Mouse (Mus musculus): Measurements from ENCODE around the gene Nell2. TPM values are rescaled to one million over a fixed set of nuclear protein-coding genes. Genes with fewer than 3 reads are reported as not detected.

Nell2 gene
- polyA plus RNA-seq, 1 experiment from 2014 or later: 0.91 TPM

DNA sequence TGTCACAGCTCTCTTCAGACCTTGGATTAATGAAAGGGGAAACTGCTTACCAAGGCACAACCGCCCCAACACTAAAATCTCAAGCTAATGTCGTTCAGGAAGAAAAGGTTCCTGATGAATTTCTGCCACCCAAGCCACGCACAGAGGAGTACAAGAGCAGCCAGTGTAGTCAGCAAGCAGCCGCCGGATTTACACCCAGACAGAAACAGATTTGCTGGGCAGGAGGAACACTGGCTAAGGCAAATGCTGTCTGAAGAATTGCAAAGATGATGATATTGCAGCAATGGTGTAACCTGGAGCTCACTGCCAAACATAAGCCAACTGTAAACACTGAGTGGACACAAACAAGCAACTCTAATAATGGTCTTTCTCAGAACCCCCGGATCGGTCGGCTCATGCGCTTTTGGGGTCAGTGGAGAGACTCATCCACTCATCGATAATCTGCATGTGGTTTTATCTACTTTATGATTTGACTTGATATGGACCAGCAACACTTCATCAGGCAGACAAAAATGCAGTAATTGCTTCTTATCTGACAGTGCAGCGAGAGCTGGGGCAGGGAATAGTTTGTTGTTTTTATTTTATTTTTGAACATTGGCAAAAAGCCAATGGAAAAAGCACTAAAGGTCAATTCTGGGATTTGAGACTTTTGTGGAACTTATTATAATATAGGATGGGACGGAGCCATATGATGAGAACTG, 389.5 kb downstream of the Nell2 start:
- no peaks in the 10 kb centered on the region for H3K27me3 ChIP-seq
- H3K9ac ChIP-seq: no peak overlapping the region
- H3K27ac ChIP-seq: no peak overlapping the region
- no peaks in the 10 kb centered on the region for H3K9me3 ChIP-seq (replicated peaks)
- WGBS: 51% methylated on average over 12 of the region's 12 CpGs
- H3K4me3 ChIP-seq: no peak overlapping the region
- H3K36me3 ChIP-seq: no peaks in the 10 kb centered on the region
- H3K4me1 ChIP-seq (replicated peaks): no peaks in the 10 kb centered on the region
- no peak overlapping the region for H3K4me2 ChIP-seq
- no peak for ATAC-seq (replicated peaks; ENCODE audit: insufficient number of reproducible peaks, insufficient read depth, low FRiP score, low read depth)

DNA sequence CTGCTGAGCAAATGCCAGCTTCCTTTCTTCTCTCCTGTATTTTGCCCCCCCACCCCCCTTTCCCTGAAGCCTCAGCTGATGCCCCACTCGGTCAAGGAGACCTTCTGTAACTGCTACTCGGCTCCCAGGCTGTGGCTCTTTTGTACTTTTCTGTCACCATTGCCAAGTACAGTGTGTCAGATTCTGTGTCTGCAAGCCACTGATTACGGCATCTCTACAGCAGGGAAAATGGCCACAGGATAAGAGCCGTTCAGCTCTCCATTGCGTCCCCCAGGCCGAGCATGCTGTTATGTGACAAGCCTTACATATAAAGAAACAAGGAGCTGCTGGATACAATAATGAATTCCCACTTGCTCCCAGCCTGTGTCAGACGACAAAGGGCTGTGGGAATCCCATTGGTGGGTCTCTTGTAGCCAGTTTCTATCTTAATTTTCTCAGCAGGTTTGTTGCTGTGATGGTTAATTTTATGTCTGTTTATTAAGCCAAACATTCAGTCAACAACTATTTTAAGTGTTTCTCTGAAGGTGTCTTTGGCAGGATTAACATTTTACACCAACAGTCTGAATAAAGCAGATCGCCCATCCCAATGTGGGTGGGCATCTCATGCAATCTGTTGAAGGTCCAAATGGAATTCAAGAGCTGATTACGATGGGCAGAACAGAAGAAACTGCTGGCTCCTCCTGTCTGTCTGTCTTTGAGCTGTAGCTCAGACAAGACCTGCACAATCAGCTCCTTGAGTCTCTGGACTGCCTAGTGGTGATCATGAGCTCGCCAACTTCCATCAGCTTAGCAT, 391.1 kb downstream of the Nell2 start:
- H3K27ac ChIP-seq: no peak overlapping the region
- H3K36me3 ChIP-seq: no peaks in the 10 kb centered on the region
- no peak overlapping the region for H3K4me3 ChIP-seq
- no peak overlapping the region for H3K9ac ChIP-seq
- no peak overlapping the region for H3K4me2 ChIP-seq
- no peak for ATAC-seq (replicated peaks; ENCODE audit: insufficient number of reproducible peaks, insufficient read depth, low FRiP score, low read depth)
- no peaks in the 10 kb centered on the region for H3K9me3 ChIP-seq (replicated peaks)
- no peaks in the 10 kb centered on the region for H3K4me1 ChIP-seq (replicated peaks)
- 66% methylated on average over 10 of the region's 10 CpGs for WGBS
- no peaks in the 10 kb centered on the region for H3K27me3 ChIP-seq

DNA sequence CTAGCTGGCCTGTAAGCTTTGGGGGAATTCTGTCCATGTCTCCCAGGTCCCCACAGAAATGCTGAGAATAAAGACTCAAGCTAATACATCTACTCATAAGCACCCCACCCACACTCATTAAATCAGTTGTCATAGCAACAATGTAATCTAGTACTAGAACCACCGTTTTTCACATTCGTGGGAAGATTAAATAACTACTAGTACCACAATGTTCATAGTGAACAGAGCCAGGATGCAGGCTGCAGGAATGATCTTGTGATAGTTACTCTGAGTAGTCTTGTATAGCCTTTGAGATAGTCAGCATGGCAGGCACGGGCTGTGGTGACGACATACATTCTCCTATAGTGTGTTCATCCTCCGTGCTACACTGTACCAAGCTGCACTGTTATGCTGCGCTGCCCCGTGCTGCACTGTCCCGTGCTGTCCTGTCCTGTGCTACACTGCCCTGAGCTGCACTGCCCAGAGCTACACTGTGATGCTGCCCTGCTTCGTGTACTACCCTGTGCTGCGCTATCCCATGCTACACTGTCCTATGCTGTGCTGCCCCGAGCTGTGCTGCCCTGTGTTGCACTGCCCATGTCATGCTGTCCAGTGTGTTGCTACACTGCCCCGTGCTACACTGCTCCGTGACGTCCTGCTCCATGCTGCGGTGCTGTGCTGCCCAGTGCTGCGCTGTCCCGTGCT, 392.3 kb downstream of the Nell2 start:
- ATAC-seq (replicated peaks; ENCODE audit: insufficient number of reproducible peaks, insufficient read depth, low FRiP score, low read depth): 0 out of 2 replicates have a peak, but pooled peaks have one; percentile 18

DNA sequence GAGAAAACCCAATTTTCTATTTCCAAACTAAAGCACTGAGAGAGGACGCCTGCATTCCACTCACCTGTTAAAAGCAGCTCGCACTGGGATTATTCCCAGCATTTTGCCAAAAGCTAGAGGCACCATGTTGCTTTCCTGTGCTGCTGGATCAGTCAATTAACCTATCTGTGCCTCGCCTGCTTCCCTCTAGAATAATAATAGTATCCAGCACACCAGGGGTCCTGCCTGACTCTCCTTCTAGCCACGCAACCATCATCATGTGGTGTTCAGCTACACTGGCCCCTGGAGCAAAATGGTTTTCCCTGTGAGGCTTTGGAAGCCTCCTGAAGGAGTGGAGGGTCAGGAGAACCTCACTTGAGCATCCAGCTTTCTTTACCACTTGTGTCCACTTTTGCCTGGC, 397.0 kb downstream of the Nell2 start:
- Histone ChIP-seq H3K4me1 (replicated peaks) (no peaks in the 10 kb centered on the region), H3K27me3 (no peaks in the 10 kb centered on the region), H3K36me3 (no peaks in the 10 kb centered on the region), H3K9me3 (replicated peaks) (no peaks in the 10 kb centered on the region), H3K4me2 (no peak overlapping the region), H3K27ac (no peak overlapping the region), H3K4me3 (no peak overlapping the region), H3K9ac (no peak overlapping the region)
- 63% methylated on average over 4 of the region's 4 CpGs for WGBS
- ATAC-seq (replicated peaks; ENCODE audit: insufficient number of reproducible peaks, insufficient read depth, low FRiP score, low read depth): no peak

More for the DNA sequence above, 392.3 kb downstream of the Nell2 start:
- Histone ChIP-seq H3K4me1 (replicated peaks) (no peaks in the 10 kb centered on the region), H3K27ac (no peak overlapping the region), H3K36me3 (no peaks in the 10 kb centered on the region), H3K4me2 (no peak overlapping the region), H3K27me3 (no peaks in the 10 kb centered on the region), H3K9ac (no peak overlapping the region), H3K9me3 (replicated peaks) (no peaks in the 10 kb centered on the region), H3K4me3 (no peak overlapping the region)
- 84% methylated on average over 17 of the region's 17 CpGs for WGBS

DNA sequence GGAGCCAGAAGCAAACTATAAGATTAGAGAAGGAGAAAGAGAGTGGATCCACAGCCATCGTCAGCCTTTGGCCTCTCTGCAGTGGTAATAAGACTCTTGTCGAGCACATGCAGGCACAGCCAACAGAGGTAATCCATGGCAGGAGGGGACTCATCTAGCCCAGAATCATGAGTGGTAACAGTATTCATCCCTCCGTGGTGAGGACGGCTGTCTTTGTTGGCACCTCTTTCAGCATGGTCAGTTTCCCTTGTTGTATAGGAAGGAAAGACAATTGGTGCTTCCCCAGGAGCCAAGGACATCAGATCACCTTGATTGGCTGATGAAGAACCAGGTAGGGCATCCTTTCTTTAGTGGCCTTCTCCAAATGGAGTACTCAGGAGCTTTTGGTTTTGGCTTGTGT, 419.7 kb downstream of the Nell2 start:
- H3K4me2 ChIP-seq: no peak overlapping the region
- no peaks in the 10 kb centered on the region for H3K4me1 ChIP-seq (replicated peaks)
- 88% methylated on average over 4 of the region's 4 CpGs for WGBS
- ATAC-seq (replicated peaks; ENCODE audit: insufficient number of reproducible peaks, insufficient read depth, low FRiP score, low read depth): no peak
- H3K9ac ChIP-seq: no peak overlapping the region
- no peaks in the 10 kb centered on the region for H3K9me3 ChIP-seq (replicated peaks)
- no peak overlapping the region for H3K4me3 ChIP-seq
- no peak overlapping the region for H3K27ac ChIP-seq
- no peaks in the 10 kb centered on the region for H3K27me3 ChIP-seq
- no peaks in the 10 kb centered on the region for H3K36me3 ChIP-seq

DNA sequence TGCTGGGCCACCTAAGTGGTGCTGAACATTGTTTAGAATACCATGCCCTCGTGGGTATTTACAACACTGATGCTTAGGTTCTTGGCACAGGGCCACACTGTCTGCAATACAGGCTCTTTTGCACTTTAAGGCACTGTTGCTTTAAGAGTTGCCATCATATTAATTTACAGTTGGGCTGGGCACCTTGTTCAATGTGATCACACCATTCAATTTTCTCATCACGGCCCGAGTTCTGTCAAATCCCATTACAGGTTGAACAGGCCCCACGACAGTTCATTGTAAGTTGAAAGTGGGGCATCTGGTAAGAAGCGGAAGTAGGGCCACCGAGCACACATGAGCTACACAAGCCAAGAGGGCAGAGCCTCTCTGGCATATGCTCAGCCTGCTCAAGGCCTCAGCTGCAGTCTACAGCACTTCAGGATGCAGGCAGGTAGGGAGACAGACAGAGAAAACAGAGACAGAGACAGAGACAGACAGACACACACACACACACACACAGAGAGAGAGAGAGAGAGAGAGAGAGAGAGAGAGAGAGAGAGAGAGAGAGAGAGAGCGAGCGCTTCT, 421.0 kb downstream of the Nell2 start:
- WGBS: 74% methylated on average over 8 of the region's 8 CpGs
- H3K36me3 ChIP-seq: no peaks in the 10 kb centered on the region
- H3K4me2 ChIP-seq: no peak overlapping the region
- H3K4me1 ChIP-seq (replicated peaks): no peaks in the 10 kb centered on the region
- H3K9me3 ChIP-seq (replicated peaks): no peaks in the 10 kb centered on the region
- no peak overlapping the region for H3K4me3 ChIP-seq
- no peak for ATAC-seq (replicated peaks; ENCODE audit: insufficient number of reproducible peaks, insufficient read depth, low FRiP score, low read depth)
- no peak overlapping the region for H3K27ac ChIP-seq
- H3K9ac ChIP-seq: no peak overlapping the region
- no peaks in the 10 kb centered on the region for H3K27me3 ChIP-seq

DNA sequence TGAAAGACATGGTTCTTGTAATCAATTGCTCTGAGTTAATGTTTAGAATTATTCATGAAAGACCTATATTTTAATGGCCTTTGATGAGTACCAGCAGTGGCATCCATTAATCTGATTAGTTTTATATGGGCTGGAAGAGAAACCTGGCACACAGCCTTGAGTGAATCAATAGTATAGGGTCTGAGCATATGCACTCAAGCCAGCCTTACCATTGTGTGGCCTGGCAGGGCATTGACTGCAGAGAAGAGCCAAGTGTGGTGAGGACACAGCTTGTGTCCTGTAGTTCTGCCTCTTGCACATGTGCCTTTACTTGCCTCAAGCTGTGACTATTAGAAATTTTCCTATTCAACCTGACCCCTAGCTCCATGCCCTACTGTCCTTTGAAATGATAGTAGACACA, 426.8 kb downstream of the Nell2 start:
- no peak overlapping the region for H3K4me2 ChIP-seq
- H3K27me3 ChIP-seq: no peaks in the 10 kb centered on the region
- no peak overlapping the region for H3K4me3 ChIP-seq
- no peak for ATAC-seq (replicated peaks; ENCODE audit: insufficient number of reproducible peaks, insufficient read depth, low FRiP score, low read depth)
- H3K9ac ChIP-seq: no peak overlapping the region
- no peaks in the 10 kb centered on the region for H3K9me3 ChIP-seq (replicated peaks)
- H3K27ac ChIP-seq: no peak overlapping the region
- H3K36me3 ChIP-seq: no peaks in the 10 kb centered on the region
- H3K4me1 ChIP-seq (replicated peaks): no peaks in the 10 kb centered on the region

DNA sequence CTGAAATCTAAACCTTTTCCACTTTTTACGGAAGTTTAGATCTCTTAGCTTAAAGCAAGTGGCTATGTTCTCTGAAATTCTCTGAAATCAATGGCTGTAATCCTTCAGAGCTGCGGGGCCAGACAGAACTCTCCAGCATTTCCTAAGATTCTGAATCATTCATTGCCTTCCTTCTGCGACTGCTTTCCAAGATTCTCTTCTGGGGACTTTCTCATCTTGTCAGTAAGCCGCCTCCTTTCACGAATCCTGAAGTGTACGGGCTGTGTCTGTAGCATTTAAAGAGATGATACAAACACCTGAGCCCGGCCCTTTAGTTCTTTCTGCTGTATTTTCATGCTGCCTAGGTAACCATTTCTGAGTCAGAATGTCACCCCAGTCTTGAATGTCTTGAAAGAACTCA, 428.2 kb downstream of the Nell2 start:
- no peak overlapping the region for H3K4me2 ChIP-seq

DNA sequence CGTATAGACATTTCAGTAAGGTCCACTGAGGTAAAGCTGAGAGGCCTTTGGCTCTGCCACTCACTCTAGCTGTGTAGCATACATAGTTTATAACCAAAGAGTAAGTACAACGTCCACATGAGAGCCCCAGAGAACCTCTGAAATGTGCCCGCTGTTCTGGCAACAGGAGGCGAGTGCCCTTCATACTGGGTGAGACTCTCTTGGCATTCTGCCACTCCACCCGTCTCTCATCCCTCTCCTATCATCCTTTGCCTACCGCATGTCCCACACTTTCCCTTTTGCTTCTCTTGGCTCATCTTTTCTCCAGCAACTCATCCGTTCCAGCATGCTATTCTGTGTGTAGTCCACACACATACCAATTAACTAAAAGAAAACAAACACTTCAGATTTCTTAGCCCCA, 442.4 kb downstream of the Nell2 start:
- Histone ChIP-seq H3K4me3 (no peak overlapping the region), H3K9ac (no peak overlapping the region), H3K27ac (no peak overlapping the region), H3K36me3 (no peaks in the 10 kb centered on the region), H3K9me3 (replicated peaks) (no peaks in the 10 kb centered on the region), H3K4me1 (replicated peaks) (no peaks in the 10 kb centered on the region), H3K27me3 (no peaks in the 10 kb centered on the region), H3K4me2 (no peak overlapping the region)
- WGBS: 65% methylated on average over 7 of the region's 7 CpGs
- ATAC-seq (replicated peaks; ENCODE audit: insufficient number of reproducible peaks, insufficient read depth, low FRiP score, low read depth): no peak

More for the DNA sequence above, 428.2 kb downstream of the Nell2 start:
- 81% methylated on average over 7 of the region's 7 CpGs for WGBS
- H3K4me3 ChIP-seq: no peak overlapping the region
- H3K27me3 ChIP-seq: no peaks in the 10 kb centered on the region
- H3K4me1 ChIP-seq (replicated peaks): no peaks in the 10 kb centered on the region
- H3K36me3 ChIP-seq: no peaks in the 10 kb centered on the region
- no peak overlapping the region for H3K9ac ChIP-seq
- H3K27ac ChIP-seq: no peak overlapping the region
- H3K9me3 ChIP-seq (replicated peaks): no peaks in the 10 kb centered on the region
- no peak for ATAC-seq (replicated peaks; ENCODE audit: insufficient number of reproducible peaks, insufficient read depth, low FRiP score, low read depth)

DNA sequence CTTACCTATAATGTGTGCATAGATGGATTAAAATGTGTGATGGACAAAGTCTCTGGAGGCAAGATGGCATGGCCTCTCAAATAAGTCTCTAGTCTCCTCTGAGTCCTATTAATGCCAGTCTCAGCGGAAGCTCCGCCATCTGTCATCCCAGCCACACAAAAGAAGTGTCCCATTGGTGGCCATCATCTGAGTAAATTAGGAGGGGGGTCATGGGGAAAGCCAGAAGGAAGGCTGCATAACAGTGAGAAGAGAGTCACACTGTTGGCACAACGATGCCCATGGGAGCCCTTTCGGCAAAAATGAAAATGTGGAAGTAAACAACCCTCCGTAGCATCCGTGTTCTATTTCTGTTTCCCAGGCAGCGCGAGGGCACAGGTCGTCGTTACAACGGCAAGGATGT, 446.7 kb downstream of the Nell2 start:
- WGBS: 83% methylated on average over 11 of the region's 11 CpGs
- no peaks in the 10 kb centered on the region for H3K27me3 ChIP-seq
- no peaks in the 10 kb centered on the region for H3K36me3 ChIP-seq

DNA sequence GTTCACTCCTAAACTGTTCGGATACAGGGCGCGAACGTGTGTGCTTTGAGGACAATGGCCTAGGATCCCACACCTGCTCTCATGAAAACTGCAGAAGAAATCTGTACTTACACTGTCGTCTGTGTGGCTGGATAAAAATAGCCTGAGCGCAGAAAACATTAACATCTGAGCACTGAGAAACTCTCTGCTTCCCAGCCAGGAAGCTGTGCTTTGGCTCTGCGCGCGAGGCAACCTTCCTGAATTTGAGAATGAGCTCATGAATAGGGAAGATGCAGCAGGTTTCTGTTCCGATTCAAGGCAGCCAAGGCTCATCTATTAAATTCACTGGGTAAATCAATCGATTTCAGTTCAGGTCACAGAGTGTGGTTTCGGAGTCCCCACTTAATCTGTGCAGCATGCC, 453.0 kb downstream of the Nell2 start:
- no peak for ATAC-seq (replicated peaks; ENCODE audit: insufficient number of reproducible peaks, insufficient read depth, low FRiP score, low read depth)
- Histone ChIP-seq H3K4me3 (no peak overlapping the region), H3K27ac (no peak overlapping the region), H3K9ac (no peak overlapping the region), H3K27me3 (no peaks in the 10 kb centered on the region), H3K4me2 (no peak overlapping the region), H3K9me3 (replicated peaks) (no peaks in the 10 kb centered on the region), H3K4me1 (replicated peaks) (no peaks in the 10 kb centered on the region), H3K36me3 (no peaks in the 10 kb centered on the region)
- WGBS: 80% methylated on average over 12 of the region's 12 CpGs

More for the DNA sequence above, 446.7 kb downstream of the Nell2 start:
- Histone ChIP-seq H3K4me1 (replicated peaks) (no peaks in the 10 kb centered on the region), H3K27ac (no peak overlapping the region), H3K4me3 (no peak overlapping the region), H3K4me2 (no peak overlapping the region), H3K9me3 (replicated peaks) (no peaks in the 10 kb centered on the region), H3K9ac (no peak overlapping the region)
- ATAC-seq (replicated peaks; ENCODE audit: insufficient number of reproducible peaks, insufficient read depth, low FRiP score, low read depth): no peak
